Mouse (Mus musculus): ENCODE data around the gene Cep68.

Gene Cep68

DNA sequence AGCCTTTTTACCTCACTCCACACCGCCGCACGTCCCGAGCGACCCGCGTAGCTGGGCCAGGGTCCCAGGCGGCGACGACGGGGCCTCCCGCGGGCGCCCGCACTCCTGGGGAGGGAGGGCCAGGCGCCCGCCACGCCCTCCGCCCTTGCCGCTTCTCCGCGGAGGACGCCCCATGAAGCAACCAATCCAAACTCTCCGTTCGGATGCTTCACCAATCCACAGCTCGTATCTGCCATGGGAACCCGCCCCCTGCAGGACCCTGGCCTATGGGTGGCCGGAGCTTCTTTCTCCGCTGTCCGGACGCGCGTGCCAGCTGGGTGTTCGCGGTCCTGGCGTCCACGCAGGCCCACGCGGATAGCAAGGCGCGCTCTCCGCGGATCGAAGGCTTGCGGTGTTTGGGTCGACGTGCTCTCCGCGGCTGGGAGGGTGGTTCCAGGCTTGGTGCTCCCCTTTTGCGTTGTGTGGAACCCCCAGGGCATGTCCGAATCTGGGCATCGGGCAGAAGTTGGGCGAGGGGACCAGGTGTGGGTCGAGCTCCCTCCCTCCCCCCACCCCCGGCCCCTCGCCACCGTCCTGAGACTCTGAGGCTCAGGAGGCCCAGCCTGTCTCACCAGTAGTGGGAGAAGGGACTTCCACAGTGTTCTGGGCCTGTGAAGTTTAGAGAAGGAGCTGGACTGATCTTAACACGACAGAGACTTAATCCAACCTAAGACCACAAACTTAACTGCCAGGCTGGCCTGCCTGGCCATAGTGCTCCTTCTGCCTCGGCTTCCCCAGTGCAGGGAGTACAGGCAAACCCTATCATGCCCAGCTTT lies at the start of gene Cep68:
TSS of gene Cep68 (minus strand) at position 134 of the 815 bp plus-strand sequence.
- DNase-seq (ENCODE audit: low spot score), result peak; percentile 94

DNA sequence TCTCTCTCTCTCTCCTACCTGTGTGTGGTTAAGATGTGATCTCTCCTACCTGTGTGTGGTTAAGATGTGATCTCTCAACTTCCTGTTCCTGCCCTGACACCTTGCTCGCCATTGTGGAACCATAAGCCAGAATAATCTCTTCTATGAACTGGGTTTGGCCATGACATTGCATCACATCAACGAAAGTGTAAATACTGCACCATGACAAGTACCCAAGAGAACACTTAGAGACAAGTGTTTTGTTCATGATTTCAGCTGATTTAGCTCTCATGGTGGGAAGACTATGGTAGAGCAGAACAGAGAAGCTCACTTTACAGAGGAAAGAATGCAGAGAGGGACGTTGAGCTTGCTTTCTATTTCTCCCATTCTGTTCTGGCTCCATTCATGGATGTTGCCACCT lies 35.2 kb upstream of the Cep68 start:
- no peak for DNase-seq (ENCODE audit: low spot score)

DNA sequence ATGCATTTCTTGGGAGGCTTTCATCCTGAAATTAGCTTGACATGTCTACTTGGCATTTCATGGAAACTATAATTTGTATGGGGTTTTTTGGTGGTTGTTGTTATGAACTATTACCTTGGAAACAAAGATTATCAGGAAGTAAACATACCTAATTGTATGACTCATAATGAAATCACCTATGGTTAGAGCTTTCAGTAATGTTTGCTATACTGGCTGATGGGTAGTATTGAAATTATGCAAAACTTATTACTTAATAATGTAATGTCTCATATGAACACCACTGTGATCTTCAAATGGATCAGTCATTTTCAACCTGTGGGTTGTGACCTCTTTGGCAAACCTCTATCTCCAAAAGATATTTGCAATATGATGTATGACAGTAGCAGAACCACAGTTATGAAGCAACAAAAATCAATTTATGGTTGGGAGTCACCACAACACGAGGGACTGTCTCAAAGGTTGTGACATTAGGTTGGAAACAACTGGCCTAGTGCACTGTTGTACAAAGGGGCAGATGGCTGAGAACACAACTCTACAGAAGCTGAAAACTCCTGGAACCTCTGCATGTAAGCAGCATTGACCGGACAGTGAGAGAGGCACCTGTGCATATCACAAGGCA lies 33.5 kb upstream of the Cep68 start:
- DNase-seq (ENCODE audit: low spot score), result no peak

DNA sequence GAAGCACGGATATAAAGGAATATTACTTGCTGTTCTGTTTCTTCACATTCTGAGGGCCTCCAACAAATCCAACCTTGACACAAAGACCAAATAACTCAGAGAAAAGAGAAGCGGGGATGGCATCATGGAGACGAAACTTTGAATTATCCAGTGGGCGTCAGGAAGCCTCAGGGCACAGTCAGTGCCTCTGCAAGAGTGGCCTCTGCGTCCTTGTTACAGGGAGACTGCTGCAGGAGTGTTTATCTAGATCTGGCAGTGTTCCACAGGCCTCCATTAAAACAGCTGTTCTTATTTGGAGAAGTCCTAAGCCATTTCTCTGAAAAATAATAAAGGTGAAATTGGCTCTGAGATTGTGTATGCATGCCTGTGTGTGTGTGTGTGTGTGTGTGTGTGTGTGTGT lies 31.8 kb upstream of the Cep68 start:
- DNase-seq (ENCODE audit: low spot score), result no peak

DNA sequence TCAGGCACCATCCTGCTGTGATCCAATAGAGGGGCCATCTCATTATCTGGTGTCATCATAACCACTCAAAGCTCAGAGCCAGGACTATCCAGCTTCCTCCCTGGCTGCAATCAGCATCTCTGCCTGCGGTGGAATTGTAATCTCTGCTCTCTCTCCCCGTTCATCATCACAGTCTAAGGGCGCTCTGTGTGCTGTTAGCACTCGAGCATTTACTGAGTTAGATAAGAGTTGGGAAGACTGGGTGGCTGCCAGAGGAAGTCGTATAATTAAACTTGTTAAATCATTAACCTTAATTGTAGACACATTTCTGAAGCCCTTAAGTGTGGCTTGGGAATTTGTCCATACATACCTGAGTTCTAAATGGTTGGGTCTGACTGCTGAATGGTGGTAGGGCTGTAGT lies 29.5 kb upstream of the Cep68 start:
- no peak for DNase-seq (ENCODE audit: low spot score)

DNA sequence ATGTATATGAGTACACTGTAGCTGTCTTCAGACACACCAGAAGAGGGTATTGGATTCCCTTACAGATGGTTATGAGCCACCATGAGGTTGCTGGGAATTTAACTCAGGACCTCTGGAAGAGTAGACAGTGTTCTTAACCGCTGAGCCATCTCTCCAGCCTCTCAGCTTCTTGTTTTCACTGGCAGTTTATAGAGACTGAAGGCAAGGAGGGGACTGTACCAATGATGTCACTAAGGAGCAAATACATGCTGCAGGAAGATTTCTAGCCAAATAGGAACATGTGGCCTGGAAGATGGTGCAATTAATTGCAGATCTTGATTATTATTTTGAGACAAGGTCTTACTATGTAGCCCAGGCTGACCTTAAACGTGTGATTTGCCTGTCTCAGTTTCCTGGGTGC lies 27.9 kb upstream of the Cep68 start:
- no peak for DNase-seq (ENCODE audit: low spot score)

DNA sequence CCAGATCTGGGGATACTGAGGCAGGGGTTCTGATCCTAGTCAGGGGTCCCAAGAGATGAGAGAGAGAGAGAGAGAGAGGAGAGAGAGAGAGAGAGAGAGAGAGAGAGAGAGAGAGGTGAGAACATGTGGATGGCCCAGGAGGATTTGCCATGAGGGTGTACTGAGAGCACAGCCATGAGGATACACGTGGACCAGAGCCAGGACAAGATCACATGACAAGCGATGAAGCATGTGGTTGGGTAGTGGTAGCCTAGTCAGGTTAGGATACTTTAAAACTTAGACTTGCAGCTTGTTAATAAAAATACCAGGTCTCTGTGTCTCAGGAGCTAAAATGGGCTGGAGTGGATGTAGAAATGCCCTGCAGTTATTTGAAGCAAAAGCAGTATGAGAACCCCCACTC lies 26.7 kb upstream of the Cep68 start:
- DNase-seq (ENCODE audit: low spot score), result no peak

DNA sequence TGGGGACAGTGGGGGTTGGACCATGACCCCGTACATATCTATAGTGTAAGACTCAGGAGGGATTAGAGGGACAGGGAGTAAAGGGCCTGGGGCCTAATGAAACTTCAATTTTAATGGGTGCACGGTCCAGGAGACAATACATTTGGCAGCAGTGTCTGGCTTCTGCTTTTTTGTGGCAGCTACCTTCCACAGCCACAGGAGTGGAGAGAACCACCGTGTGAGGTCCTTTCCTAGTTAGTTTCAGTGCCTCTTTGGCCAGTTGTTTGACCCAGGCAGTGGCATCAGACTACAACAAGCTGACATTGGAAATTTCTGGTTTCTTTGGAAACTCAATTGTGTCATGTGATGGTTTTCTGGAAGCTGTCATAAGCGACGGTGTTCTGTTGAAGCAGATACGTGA lies 20.7 kb upstream of the Cep68 start:
- DNase-seq (ENCODE audit: low spot score), result no peak

DNA sequence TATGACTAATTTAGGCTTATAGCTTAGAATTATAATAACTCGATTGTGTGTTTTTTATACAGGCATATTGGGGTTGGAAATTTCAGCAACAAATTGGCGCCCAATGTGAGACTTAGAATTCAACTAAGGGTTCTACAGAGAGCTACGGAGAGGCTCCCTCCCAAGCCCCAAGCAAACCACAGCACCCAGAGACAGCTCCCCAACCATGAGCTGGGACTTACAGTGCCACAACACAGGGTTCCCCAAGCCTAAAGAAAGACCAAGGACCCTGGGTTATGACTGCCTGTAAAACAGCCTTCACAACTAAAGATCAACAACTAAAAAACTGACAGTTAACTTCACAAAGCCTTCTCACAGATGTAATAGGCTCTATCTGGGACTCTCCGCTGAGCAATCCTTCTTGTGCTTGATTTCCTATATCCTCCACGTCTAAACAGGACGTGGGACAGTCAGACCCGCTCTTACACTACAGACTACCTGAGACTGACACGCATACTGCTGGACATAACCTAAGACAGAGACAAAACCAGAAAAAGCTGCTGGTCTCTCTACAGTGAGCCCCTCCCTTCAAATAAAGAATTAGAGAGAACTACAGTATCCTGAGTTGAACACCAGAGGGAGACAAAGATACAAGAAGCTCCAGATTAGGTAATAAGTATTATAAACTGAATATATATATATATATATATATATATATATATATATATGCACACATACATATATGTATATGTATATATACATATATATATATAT lies 13.6 kb upstream of the Cep68 start:
- DNase-seq (ENCODE audit: low spot score), result no peak

DNA sequence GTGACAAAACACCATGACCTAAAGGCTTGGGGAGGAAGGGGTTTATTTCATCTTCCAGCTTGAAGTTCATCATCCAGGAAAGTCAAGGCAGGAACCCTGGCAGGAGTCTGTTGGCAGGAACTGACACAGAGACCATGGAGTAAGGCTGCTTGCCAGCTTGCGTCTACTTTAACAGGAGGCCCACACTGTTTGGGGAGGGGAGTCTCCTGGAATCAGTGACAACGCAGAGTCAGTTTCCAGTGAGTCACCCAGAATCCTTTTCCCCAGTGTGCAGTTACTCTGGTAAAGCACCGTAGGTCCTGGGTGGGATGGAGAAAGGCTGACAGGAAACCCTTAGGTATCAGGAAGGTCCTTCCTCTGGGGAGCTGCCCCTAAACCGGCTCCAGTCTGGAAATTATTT lies 5.6 kb upstream of the Cep68 start:
- no peak for DNase-seq (ENCODE audit: low spot score)

DNA sequence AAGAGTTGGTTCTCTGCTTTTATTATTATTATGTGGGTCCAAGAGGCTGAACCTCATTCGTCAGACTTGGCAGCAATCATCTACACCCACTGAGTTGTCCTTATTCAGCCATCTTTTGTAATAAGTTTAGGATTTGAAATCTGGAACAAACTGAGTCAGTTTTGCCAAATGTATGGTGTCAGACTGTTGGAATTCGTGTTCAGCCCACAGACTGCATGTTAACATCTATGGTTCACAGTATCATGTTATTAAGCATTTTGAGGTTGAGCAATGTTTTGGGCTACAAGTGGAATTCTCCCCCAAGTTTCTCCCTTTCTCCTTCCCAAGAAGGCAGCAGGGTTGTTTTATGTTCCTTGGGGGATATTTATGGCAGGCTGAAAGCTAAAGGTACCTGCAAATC lies 3.9 kb upstream of the Cep68 start:
- no peak for DNase-seq (ENCODE audit: low spot score)

DNA sequence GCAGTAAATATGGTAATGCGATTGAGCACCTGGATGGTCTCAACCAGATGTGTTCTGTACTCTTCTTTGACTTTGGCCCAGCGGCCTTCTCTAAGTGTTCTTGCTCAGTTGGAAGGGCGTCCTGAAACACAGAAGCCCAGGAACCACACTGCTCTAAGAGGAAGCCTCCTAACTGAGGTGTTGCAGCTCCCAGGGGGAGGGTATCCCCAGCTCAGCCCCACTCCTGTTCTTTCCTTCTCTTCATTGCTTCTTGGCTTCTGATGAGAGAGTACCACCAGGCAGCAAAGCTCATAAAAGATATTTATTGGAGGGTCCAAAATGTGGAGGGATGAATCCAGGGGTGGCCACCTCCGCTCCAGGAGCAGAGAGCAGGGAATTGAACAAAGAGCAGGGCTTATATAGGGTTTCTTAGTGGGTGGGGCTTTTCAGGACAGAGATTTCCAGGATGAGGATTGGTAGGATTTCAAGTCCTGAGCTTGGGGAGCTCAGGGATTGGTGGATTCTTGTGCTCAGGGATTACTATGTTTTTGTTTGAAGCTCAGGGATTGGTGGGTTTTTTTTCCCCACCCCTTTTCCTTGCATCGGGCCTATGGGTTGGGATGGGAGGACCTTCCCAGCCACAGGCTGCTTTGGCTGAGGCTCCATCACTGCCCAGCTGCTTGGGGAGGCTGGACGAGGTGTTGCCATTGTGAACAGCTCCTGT lies 1.4 kb upstream of the Cep68 start:
- no peak for DNase-seq (ENCODE audit: low spot score)

DNA sequence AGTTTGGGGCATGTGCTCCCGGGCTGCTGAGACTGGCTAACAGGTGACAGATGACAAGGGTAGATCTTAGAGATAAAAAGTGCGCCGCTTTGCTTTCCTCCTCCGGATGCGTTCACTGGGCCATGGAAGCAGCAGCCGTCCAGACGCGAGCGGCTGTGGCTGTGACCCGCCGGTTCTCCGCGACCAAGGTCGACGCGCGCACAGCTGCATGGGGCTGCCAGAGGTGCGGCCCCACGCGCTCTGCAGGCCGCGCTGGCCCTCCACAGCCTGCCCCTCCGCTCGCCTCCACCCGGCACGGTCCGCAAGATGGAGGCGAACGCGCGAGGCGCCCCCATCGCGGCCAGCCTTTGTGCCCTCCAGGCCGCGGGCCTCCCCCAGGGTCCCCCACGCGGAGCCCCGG lies 389 bp downstream of the Cep68 start:
- DNase-seq (ENCODE audit: low spot score), result no peak

DNA sequence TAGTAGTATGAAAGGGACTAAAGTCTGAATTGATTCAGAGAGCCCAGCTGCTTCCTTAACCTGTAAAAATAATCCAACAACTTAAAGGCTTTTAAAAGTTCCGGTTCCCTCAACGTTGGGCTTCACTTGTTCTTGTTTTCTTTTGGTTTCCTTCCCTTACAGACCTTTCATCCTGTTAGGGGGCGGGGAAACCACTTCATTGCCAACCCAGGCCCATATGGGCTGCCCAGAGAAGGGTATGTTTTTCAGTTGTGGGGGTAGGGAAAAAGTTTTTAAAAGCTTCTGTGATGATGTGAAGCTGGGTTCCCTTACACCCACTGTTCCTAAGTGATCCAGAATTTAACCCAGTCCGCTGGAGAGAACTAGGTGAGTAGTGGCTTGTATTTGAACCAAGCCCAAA lies 952 bp downstream of the Cep68 start:
- DNase-seq (ENCODE audit: low spot score), result no peak

DNA sequence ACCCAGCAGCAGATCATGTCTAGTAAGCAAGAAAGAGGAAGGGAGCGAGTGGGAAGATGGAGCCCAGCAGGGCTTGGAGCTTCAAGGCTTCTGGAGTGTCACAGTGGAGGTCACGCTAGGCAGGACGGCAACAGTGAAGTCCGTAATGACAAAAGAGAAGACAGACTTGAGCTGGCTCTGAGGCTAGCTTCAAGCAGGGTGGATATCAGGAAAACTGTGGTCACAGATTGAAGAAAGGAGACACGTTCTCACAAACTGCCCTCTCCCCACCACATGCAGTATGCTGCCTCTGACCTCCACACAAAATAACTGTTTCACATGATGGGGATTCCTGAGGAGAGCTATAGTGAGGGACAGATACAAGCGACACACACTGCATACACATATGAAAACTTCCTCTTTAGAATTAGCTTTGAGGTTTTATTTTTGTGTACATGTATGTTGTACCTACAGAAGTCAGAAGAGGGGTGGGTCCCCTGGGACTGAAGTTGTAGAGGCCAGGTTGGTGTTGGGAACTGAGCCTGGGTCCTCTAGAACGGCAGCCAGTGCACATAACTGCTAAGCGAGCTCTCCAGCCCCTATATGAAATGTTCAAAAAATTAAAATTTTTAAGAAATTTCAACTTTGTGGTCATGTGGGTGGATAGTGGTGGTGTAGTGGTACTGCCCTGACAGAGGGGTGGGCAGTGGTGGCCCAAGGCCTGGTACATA lies 1.9 kb downstream of the Cep68 start:
- no peak for DNase-seq (ENCODE audit: low spot score)

DNA sequence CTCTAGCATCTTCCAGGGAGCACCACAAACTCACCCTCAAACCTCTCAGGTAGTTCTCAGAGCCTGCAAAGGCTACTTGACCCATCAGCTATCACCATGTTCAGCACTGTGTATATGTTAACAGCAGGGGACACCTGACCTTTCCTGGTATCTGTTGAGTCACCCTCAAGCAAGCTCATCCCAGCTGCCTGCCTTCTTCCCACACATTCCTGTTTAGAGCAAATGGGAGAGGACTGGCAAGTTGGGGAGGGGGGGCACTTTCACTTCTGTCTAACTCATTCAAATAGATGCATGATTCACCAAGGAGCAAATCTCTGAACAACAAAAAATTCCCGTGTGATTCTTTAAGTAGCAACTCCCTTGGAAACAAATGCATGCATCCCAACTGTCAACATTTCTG lies 2.6 kb downstream of the Cep68 start:
- no peak for DNase-seq (ENCODE audit: low spot score)

DNA sequence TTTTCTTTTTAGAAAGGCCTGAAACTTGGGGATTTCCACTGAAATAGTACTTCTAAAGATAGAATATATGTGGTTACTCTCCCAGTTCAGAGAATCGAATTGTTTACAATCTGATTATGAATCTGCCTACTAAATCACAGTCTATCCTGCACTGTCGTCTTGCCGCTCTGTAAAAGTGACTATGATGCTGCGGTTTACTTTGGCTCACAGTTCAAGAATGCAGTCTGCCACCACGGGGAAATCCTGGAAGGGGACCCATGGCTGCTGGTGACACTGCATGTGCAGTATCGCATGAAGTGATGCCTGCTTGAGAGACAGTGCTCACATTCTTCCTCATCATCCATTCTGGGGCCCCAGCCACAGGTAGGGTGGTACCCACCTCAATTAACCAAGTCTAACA lies 3.9 kb downstream of the Cep68 start:
- no peak for DNase-seq (ENCODE audit: low spot score)

DNA sequence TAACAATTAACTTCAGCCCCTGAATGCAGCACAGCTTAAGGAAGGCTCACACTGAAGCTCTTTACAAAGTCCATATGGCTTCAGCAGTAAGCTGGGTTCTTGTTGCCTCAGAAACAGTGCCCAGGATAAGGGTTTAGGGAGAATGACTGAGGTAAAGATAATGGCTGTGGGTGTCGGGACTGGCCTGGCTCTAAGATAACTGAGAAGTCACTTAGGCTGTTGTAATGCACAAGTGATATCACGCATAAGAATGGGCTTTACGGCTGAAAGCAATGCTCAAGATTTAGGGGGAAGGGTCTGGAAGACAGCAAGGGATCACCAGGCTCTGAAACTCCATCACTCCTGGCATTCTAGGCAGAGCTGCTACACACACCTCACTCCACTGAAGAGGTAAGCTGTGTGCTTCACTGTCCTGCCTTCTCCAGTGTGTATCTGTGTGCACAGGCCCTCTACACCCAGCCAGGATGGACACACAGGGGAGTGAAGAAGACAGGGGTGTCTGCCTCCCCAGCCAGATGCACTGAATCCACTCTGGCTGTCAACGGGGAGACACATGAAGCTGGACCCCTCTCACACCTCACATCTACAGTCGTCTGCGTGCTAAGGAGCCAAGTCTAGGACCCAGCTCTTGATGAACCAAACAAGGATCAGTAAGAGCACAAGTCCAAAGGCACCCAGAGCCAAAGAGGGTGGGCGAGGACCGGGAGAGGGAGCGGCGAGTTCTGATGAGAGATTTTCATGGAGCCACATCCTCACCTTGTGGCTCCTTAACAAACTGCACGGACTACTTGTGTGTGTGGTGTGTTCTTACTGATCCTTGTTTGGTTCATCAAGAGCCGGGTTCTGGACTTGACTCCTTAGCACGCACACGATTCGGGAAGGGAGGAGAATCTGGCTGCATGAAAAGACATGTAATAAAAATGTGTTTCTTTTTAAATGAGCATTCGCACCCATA lies 4.6 kb downstream of the Cep68 start:
- DNase-seq (ENCODE audit: low spot score), result no peak

DNA sequence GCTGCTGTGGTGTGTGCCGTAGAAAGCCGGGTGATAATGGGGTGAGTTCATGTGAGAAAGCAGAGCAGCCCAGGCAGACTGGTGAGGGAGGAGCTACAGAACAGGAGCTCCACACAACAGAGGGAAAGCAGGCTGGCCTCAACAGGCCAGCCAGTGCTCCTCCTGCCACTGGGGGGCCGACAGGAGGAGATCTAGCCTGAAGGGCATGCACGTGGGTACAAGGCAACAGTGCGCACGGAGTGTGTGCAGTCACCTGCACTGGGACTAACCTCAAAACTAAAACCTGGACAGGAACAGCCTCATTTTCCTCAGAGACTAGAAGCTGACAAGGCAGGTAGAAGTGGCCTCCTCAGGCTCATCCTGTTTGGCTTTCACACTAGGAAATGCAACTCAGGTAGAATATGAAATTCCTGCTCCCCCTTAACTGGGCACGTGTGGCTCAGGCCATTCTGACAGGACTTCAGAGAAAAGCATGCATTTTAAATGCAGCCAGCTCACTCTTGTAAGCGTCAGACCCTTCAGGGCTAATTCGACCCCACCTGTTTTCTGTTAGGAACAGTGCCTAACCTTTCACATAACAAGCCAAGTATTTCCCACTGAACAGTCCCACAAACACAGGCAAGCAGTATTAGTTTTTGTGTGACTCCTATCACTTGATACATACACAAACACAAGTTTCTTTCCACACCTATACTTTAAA lies 5.9 kb downstream of the Cep68 start:
- DNase-seq (ENCODE audit: low spot score), result no peak

DNA sequence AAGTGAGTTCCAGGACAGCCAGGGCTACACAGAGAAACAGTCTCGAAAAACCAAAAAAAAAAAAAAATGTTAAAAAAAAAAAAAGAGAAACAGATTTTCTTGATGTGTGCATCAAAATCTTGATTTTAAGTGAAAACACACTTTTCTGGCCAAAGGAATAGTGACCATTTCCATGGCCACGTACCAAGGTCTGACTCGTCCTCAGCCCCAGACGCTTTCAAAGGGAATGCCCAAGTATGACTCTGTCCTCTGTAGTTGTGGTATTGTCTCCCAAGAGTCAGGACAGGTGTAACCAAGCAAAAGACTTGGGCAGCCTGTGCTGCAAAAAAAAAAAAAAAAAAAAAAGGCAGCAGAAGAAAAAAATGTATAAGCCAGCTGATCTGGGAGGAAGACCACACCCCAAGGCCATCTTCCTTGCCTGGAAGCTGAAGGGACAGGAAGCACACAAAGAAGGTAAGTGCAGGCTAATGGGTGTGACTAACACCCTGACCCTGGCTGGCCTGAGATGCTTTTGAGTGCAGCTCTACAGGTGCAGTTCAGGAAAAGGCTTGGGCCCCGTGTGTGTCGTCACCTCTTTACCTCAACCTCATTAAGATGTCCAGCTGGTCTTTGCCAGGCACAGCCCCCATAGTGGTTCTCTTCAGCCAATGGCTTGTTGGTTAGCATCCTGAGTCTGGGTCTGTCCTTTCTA lies 6.7 kb downstream of the Cep68 start:
- DNase-seq (ENCODE audit: low spot score), result no peak
